Mouse (Mus musculus) forebrain, embryonic 14.5 days (tissue): ENCODE results near the gene Prss53. TPM values are rescaled to one million over a fixed set of nuclear protein-coding genes. Genes with fewer than 3 reads are reported as not detected.

Experiments
- ATAC-seq: fragments of 200-750 bp; cut with Nextera tagmentation; 2 replicates; pipeline ENCODE4 v1.8.0; 2017; ENCODE audit warnings: mild to moderate bottlenecking, moderate library complexity
- DNase-seq: peaks from one replicate; pipeline ENCODE4 v3.0.0-alpha.2; 2015; ENCODE audit warnings: low spot score
- H3K27ac ChIP-seq: fragments of 300-500 bp; sonication (generic); 2 replicates; pipeline ENCODE4 v1.5.1; 2014; ENCODE audit warnings: low read depth, mild to moderate bottlenecking, control low read depth, low read length, moderate library complexity
- H3K27me3 ChIP-seq: fragments of 300-500 bp; sonication (generic); replicated peaks from 2 replicates; pipeline ENCODE4 v1.6.1; 2014; ENCODE audit warnings: low read length, control low read depth, mixed read lengths; ENCODE audit not compliant: control insufficient read depth, insufficient read depth
- H3K36me3 ChIP-seq: fragments of 300-500 bp; sonication (generic); 2 replicates; pipeline ENCODE4 v1.6.1; 2014; ENCODE audit warnings: low read length, control low read depth; ENCODE audit not compliant: control insufficient read depth, insufficient read depth
- H3K4me1 ChIP-seq: fragments of 300-500 bp; sonication (generic); 2 replicates; pipeline ENCODE4 v1.6.1; 2014; ENCODE audit warnings: antibody characterized with exemption, low read length, control low read depth; ENCODE audit not compliant: control insufficient read depth, insufficient read depth
- H3K4me2 ChIP-seq: fragments of 300-500 bp; sonication (generic); 2 replicates; pipeline ENCODE4 v1.6.1; 2014; ENCODE audit warnings: mild to moderate bottlenecking, control low read depth, low read length
- H3K4me3 ChIP-seq: fragments of 300-500 bp; sonication (generic); 2 replicates; pipeline ENCODE4 v1.5.1; 2014; ENCODE audit warnings: low read depth, low read length, control low read depth
- H3K9ac ChIP-seq: fragments of 300-500 bp; sonication (generic); 2 replicates; pipeline ENCODE4 v1.6.1; 2014; ENCODE audit warnings: mild to moderate bottlenecking, low read length, control low read depth, moderate library complexity
- H3K9me3 ChIP-seq: fragments of 300-500 bp; sonication (generic); replicated peaks from 2 replicates; pipeline ENCODE4 v1.6.1; 2016; ENCODE audit warnings: low read length, control low read depth, mixed read lengths; ENCODE audit not compliant: control insufficient read depth
- WGBS: fragments of 180-500 bp; shearing (Covaris S2); extraction: QIAGEN DNeasy Blood & Tissue Kit; methylation state at CpG from one replicate; pipeline ENCODE4 v1.1.7; 2014; 5-methylcytosine and 5-hydroxymethylcytosine counted together
- polyA plus RNA-seq: library from polyadenylated mRNA; unstranded; fragments of >200 nt; fragmentation: Nextera tagmentation; extraction: Ambion mirVana; gene quantifications from 2 replicates; pipeline ENCODE4 v1.2.1, GENCODE M21; 2014

Prss53 gene
- polyA plus RNA-seq, 1 experiment from 2014 or later, result 0.61 TPM

DNA sequence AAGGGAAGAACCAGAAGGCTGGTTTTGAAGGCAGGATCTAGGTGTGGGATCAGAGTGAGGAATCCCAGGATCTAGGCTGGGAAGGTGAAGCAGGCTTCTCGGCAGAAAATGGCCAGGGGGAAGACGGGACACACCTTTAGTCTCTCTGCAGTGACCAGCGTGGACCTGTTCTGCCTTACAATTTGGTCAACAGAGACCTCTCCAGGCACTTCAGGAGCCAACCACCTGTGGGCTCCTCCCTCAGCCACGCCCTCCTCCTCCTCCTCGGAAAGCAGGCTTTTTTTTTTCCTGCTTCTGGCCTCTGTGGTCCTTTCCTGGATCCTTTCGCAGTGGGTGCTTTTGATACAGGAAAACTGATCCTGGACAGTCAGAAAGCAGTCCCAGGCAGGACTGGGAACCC lies 39.2 kb upstream of the Prss53 start, which contains the start of gene Prss8:
Prss8 (minus strand) TSS at position 182 of the 400 bp plus-strand sequence.
- DNase-seq (no peak), ATAC-seq (no peak)
- H3K4me2 ChIP-seq, result no peak within 1 kb of the TSS
- H3K27me3 ChIP-seq, result no peaks in the 10 kb centered on the region; the same call in 1 of the 2 replicates
- WGBS, result 15% methylated on average over 6 of the region's 6 CpGs
- H3K9me3 ChIP-seq, result no peaks in the 10 kb centered on the region
- peaks cover 17% of the 10 kb centered on the region for H3K36me3 ChIP-seq
- 0 out of 2 replicates have a peak, but pooled peaks cover 3% of the 10 kb centered on the region for H3K4me1 ChIP-seq
- H3K4me3 ChIP-seq, result no peak within 1 kb of the TSS
- no peak within 1 kb of the TSS for H3K27ac ChIP-seq
- no peak within 1 kb of the TSS for H3K9ac ChIP-seq

DNA sequence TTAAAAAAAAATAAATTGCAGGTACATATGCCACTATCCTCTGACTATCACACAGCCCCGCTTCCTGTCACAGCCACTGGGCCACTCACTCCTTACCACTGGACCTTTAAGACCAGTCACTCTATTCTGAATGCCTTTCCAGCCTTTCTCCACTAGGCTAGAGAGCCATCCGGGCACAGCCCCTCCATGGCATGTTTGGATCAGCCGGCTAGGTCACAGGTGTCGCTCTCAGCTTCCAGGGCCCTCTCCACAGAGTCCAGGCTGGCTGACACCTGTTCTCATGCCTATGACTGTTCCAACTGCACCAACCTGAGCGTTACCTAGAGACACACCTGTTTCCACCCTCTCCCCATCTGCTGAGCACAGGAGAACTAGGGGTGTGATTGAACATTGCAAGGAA lies 37.8 kb upstream of the Prss53 start:
- no peaks in the 10 kb centered on the region; the same call in 1 of the 2 replicates for H3K27me3 ChIP-seq
- no peak overlapping the region for H3K4me3 ChIP-seq
- H3K9ac ChIP-seq, result no peak overlapping the region
- H3K9me3 ChIP-seq, result no peaks in the 10 kb centered on the region
- no peak overlapping the region for H3K4me2 ChIP-seq
- H3K36me3 ChIP-seq, result peaks cover 30% of the 10 kb centered on the region
- H3K27ac ChIP-seq, result no peak overlapping the region
- H3K4me1 ChIP-seq, result no peaks in the 10 kb centered on the region
- 47% methylated on average over 5 of the region's 5 CpGs for WGBS
- ATAC-seq, result no peak
- no peak for DNase-seq

DNA sequence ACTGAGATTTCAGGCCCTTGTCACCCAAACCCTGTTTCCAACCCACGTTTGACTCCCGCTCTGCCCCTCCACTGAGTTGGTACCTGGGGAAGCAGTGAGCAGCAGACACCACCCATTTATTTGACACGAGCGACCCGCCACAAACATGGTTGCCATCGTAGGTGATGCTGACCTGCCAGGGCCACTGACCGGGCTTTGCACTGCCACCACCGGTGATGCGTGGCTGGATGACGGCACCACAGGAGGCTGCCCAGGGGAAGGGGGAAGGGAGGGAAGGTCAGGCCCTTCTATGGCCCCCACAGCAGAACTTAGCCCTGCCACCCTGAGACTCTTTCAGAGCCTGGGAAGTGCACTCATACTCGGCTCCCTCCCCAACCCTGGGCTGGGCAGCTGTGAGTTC lies 37.0 kb upstream of the Prss53 start:
- no peaks in the 10 kb centered on the region; the same call in 1 of the 2 replicates for H3K27me3 ChIP-seq

DNA sequence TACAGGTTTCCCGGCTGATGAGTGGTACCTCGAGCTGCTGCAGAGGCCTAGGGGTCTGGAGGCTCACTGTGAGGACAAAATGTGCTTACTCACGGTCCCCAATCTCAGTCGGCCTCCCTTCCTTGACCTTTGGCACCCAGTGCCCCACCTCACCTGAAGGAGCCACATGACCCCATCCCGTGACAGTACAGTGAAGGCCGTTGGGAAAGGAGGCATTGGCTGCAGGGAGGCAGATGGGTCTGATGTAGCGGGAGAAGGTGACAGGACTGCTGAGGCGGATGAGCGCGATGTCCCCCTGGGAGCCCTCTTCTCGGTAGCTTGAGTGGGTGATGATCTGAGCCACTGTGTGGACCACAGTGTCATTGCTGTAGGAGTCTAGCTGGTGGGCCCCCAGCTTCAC lies 36.1 kb upstream of the Prss53 start:
- 89% methylated on average over 11 of the region's 11 CpGs for WGBS
- ATAC-seq, result no peak
- no peaks in the 10 kb centered on the region for H3K4me1 ChIP-seq
- H3K27me3 ChIP-seq, result no peaks in the 10 kb centered on the region; the same call in 1 of the 2 replicates
- no peak overlapping the region for H3K4me3 ChIP-seq
- no peak overlapping the region for H3K9ac ChIP-seq
- no peaks in the 10 kb centered on the region for H3K9me3 ChIP-seq
- H3K27ac ChIP-seq, result no peak overlapping the region
- no peak overlapping the region for H3K4me2 ChIP-seq
- no peak for DNase-seq
- H3K36me3 ChIP-seq, result peaks cover 45% of the 10 kb centered on the region

More for the DNA sequence above, 37.0 kb upstream of the Prss53 start:
- H3K4me3 ChIP-seq, result no peak overlapping the region
- no peak for ATAC-seq
- no peaks in the 10 kb centered on the region for H3K9me3 ChIP-seq
- H3K4me2 ChIP-seq, result no peak overlapping the region
- H3K36me3 ChIP-seq, result peaks cover 38% of the 10 kb centered on the region
- H3K9ac ChIP-seq, result no peak overlapping the region
- no peaks in the 10 kb centered on the region for H3K4me1 ChIP-seq
- no peak overlapping the region for H3K27ac ChIP-seq
- no peak for DNase-seq
- WGBS, result 84% methylated on average over 11 of the region's 11 CpGs

DNA sequence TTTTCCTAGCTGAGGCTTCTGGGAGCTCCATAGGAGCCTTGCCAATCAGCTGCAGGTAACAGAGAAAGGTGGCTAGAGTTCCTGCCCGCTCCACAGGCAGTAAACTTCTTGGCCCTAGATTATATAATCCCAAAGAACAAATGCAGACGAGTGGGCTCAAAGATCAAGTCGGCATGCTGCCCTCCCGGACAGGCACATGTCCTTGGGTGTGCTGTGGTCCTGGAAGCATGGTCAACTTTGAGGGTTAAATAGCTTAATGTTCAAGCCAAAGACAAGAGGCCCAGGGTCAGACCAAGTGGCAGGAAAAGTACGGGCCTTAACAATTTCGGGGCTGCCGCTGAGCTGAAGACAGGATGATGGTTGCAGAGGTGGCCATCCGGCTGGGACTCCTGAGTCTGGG lies 35.3 kb upstream of the Prss53 start:
- ATAC-seq (no peak), DNase-seq (no peak)
- no peaks in the 10 kb centered on the region for H3K4me1 ChIP-seq
- peaks cover 46% of the 10 kb centered on the region for H3K36me3 ChIP-seq
- H3K4me3 ChIP-seq, result no peak overlapping the region
- no peak overlapping the region for H3K4me2 ChIP-seq
- H3K27ac ChIP-seq, result no peak overlapping the region
- H3K9me3 ChIP-seq, result no peaks in the 10 kb centered on the region
- WGBS, result 89% methylated on average over 8 of the region's 8 CpGs
- H3K9ac ChIP-seq, result no peak overlapping the region
- no peaks in the 10 kb centered on the region; the same call in 1 of the 2 replicates for H3K27me3 ChIP-seq

DNA sequence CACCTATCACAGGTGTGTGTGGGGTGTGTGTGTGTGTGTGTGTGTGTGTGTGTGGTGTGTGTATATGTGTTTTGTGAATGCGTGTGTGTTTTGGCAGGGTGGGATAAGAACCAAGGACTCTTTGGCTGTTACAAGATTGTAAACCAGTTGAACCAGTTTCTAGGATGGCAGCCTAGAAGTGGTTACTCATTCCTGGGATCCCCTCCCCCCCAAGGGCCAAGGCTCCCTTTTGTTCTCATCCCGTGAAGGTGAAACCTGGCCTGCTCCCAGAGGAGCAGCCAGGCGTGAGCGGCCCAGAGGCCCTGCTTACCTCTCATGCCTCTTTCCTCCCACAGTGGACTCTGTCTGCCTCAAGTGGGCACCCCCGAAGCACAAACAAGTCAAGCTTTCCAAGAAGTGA lies 34.5 kb upstream of the Prss53 start:
- H3K27me3 ChIP-seq, result no peaks in the 10 kb centered on the region; the same call in 1 of the 2 replicates
- no peaks in the 10 kb centered on the region for H3K4me1 ChIP-seq
- ATAC-seq (no peak), DNase-seq (no peak)
- peaks cover 54% of the 10 kb centered on the region for H3K36me3 ChIP-seq
- no peak overlapping the region for H3K4me3 ChIP-seq
- H3K4me2 ChIP-seq, result no peak overlapping the region
- no peak overlapping the region for H3K27ac ChIP-seq
- no peaks in the 10 kb centered on the region for H3K9me3 ChIP-seq
- no peak overlapping the region for H3K9ac ChIP-seq
- WGBS, result 51% methylated on average over 5 of the region's 5 CpGs

DNA sequence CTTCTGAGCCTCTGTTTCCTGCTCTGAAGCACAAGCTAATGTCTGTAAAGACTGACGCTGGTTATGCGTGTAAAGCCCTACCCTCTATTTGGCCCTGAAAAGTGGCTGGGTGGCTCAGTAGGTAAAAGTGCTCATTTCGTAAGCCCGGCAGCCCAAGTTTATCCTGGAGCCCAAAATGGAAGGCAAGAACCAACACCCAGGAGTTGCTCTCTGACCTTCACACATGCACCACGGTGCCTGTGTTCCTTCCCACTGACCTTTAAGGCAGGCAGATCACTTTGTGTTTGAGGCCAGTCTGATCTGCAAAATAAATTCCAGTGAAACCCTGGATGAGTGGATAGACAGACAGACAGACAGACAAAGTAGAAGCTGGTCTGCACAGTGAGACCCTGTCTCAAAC lies 32.9 kb upstream of the Prss53 start:
- Histone ChIP-seq H3K4me2 (no peak overlapping the region), H3K36me3 (peaks cover 58% of the 10 kb centered on the region), H3K9ac (no peak overlapping the region), H3K9me3 (no peaks in the 10 kb centered on the region), H3K4me1 (no peaks in the 10 kb centered on the region), H3K27me3 (no peaks in the 10 kb centered on the region), H3K27ac (no peak overlapping the region), H3K4me3 (no peak overlapping the region)
- WGBS, result 91% methylated on average over 5 of the region's 5 CpGs
- ATAC-seq (no peak), DNase-seq (no peak)

DNA sequence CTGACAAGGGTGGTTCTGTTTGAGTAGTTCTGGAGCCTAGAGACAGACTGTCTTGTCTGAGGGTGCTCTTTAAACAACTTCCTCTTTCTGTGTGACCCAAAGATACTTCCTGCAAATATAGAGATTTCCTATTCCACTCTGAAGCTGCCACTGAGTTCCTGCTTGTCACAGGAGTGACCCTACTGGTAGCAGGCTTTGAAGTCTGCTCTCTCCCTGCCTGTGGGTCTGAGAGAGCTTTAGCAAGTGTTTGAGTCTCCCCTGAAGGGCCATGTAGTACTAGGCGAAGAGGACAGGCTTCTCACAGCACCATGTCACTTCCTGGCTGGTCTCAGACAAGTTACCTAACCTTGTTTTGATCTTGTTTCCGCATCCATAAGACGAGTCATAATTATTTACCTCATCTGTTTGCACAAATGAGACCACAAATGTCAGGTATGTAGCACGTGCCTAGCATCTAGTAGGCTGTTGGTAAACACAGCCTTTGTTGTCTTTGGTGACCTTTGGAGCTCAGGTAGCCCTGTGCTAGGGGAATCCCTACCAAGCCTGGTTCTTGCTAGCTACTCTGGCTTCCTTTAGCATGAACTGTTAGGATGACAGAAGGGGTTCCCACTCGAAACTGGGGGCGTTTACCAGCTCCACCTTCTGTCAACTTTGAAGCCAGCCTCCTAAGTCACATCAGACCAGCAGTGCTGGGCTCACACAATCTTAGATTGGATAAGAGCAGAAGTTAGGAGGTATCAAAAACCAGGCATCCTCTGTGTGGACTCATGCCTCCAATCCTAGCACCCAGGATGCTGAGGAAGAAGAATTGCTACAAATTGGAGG lies 31.9 kb upstream of the Prss53 start:
- ATAC-seq (no peak), DNase-seq (no peak)
- no peaks in the 10 kb centered on the region for H3K27me3 ChIP-seq
- no peaks in the 10 kb centered on the region for H3K4me1 ChIP-seq
- no peak overlapping the region for H3K9ac ChIP-seq
- no peak overlapping the region for H3K4me2 ChIP-seq
- no peaks in the 10 kb centered on the region for H3K9me3 ChIP-seq
- no peak overlapping the region for H3K4me3 ChIP-seq
- peaks cover 67% of the 10 kb centered on the region for H3K36me3 ChIP-seq
- no peak overlapping the region for H3K27ac ChIP-seq
- WGBS, result 85% methylated on average over 6 of the region's 6 CpGs

DNA sequence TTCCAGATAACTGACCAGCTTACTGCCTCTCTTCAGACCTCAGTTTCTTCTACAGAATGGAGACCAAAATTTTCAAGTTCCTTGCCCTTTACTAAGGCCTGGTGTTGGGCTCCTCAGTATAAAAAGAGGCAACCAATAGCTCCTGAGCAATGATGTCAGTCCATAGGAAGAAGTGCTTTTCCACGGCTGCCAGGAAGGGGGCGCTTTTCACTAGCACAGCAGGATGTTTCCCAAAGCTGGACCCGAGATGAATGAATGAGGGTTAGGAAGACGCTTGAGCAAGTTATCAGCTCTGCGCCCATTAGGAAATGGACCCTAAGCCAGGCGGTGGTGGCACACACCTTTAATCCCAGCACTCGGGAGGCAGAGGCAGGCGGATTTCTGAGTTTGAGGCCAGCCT lies 30.7 kb upstream of the Prss53 start:
- WGBS, result 61% methylated on average over 8 of the region's 8 CpGs
- no peaks in the 10 kb centered on the region for H3K9me3 ChIP-seq

More for the DNA sequence above, 30.7 kb upstream of the Prss53 start:
- no peak overlapping the region for H3K4me2 ChIP-seq
- H3K36me3 ChIP-seq, result peaks cover 74% of the 10 kb centered on the region
- ATAC-seq (no peak), DNase-seq (no peak)
- no peak overlapping the region for H3K4me3 ChIP-seq
- H3K27me3 ChIP-seq, result no peaks in the 10 kb centered on the region
- no peaks in the 10 kb centered on the region for H3K4me1 ChIP-seq
- H3K9ac ChIP-seq, result no peak overlapping the region
- no peak overlapping the region for H3K27ac ChIP-seq
